Mouse (Mus musculus) brain, embryonic 14.5 days (tissue): Measurements from ENCODE around the gene Arhgap29.

ENCODE experiments used
- CTCF ChIP-seq: fragments of 200-500 bp; IDR thresholded peaks from 2 replicates; pipeline ENCODE4 v1.5.1; 2012; ENCODE audit warnings: inconsistent platforms, mild to moderate bottlenecking, moderate library complexity, borderline replicate concordance; ENCODE audit not compliant: insufficient read depth, insufficient read length; ENCODE audit errors: extremely low read depth
- POLR2A ChIP-seq: fragments of 200-500 bp; IDR thresholded peaks from 2 replicates; pipeline ENCODE4 v1.6.1; 2012; ENCODE audit warnings: mild to moderate bottlenecking, inconsistent platforms, borderline replicate concordance; ENCODE audit not compliant: poor library complexity, insufficient read depth, insufficient read length, severe bottlenecking; ENCODE audit errors: extremely low read depth

DNA sequence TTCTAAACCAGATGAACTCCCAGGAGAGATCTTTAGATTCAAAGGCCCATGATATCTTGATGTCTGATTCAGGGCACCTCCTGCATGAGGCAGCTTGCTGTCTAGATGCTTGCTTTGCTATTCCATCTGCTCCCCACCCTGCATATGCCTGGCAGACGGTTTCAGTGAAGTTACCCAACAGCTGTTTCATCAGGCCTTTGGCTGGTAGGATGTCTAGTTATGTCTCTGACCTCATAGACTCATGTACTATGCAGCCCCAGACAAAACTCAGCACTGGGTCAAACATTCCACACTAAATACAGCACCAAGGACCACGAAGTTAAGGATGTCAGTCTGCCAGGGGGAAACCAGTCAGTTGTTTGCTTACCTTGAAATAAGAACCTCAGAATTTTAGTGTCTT is 6.4 kb upstream of the Arhgap29 start:
- TF ChIP-seq POLR2A, result no peak
- TF ChIP-seq CTCF, result no peak
